Mouse (Mus musculus) skeletal muscle tissue, adult 2 months (tissue): ENCODE results near the gene Rhobtb3.
A peak's percentile ranks its signal among the peaks of the same experiment; 100 is the strongest.
"Not testable (repeated sequence)": the region's sequence is repeated elsewhere in the genome, so short reads cannot be mapped to it uniquely, and the experiment has no call there.

Experiments used
- DNase-seq: peaks from one replicate; pipeline ENCODE4 v3.0.0-alpha.2; 2012; ENCODE audit warnings: low read depth, low spot score

Rhobtb3 gene

GRCm38 (mm10) chr13:75929071-75929470 lies 14.7 kb downstream of the Rhobtb3 start:
- not testable (repeated sequence) for DNase-seq

- no peak for DNase-seq
Observed at GRCm38 (mm10) chr13:75927951-75928350, 15.8 kb downstream of the Rhobtb3 start.

DNA sequence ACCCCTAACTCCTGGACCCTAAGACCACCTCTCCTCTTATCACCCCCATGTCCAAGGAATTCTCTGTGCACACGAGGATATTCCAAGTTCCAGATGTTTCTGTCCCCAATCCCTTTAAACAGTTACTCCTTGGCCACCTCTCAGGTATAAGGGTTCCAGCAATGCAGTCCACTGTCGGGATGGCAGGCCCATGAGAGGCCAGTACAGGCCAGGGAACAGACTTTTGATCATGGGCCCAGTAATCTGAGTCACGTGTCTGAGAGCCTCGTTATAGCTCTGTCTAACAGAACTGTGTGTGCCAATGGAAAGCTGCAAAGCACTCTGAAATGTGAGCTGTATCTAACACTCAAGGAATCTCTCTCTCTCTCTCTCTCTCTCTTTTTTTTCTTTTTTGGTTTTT lies 29.6 kb downstream of the Rhobtb3 start:
- peak; percentile 48 for DNase-seq

GRCm38 (mm10) chr13:75908187-75908586 lies 35.5 kb downstream of the Rhobtb3 start:
- DNase-seq: no peak

- DNase-seq: no peak
Observed at GRCm38 (mm10) chr13:75907133-75907532, 36.6 kb downstream of the Rhobtb3 start.

GRCm38 (mm10) chr13:75904660-75905059 lies 39.1 kb downstream of the Rhobtb3 start:
- DNase-seq: no peak

GRCm38 (mm10) chr13:75900928-75901327 lies 42.8 kb downstream of the Rhobtb3 start:
- DNase-seq: not testable (repeated sequence)

- DNase-seq: no peak
Observed at GRCm38 (mm10) chr13:75892876-75893275, 50.8 kb downstream of the Rhobtb3 start.

- DNase-seq: no peak
Observed at GRCm38 (mm10) chr13:75892291-75892690, 51.4 kb downstream of the Rhobtb3 start.

DNA sequence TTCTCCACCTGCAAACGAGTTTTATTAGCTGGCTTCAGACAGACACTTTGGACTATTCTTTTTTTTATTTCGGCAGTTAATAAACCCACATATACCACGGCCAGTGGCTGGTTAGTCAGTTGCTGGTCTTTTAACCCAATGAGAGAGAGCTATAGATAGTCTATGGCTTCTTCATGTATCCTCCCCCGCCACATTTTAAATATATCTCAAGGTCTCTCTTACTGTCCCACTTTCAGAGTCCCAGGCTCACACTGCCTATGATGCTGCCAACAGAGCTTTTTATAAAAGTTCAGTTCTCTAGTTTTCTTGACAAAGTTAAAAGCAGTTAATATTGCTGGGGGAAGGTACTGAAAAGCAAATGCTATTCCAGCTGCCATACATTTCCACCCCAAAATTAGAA lies 51.9 kb downstream of the Rhobtb3 start:
- DNase-seq: no peak

DNA sequence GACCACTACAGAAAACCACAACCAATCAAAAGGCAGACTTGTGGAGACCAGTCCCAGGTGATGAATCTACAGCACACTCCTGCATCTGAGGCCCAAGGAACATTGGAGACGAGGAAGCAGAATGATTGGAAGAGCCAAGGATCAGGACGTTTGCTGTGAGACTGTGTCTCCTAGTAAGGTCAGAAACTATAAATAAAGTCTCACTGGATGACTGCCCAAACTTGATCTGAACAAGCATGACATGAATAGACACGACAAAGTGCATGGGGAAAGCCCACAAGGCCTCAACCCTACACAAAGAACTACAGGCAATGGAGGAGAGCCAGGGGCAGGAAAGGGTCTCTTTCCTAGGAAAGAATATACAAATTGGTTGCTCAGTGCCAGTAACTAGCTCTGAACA lies 59.9 kb downstream of the Rhobtb3 start:
- peak; percentile 79 for DNase-seq

GRCm38 (mm10) chr13:75880501-75880900 lies 63.2 kb downstream of the Rhobtb3 start:
- DNase-seq: no peak

GRCm38 (mm10) chr13:75879756-75880155 lies 64.0 kb downstream of the Rhobtb3 start:
- DNase-seq: no peak

DNA sequence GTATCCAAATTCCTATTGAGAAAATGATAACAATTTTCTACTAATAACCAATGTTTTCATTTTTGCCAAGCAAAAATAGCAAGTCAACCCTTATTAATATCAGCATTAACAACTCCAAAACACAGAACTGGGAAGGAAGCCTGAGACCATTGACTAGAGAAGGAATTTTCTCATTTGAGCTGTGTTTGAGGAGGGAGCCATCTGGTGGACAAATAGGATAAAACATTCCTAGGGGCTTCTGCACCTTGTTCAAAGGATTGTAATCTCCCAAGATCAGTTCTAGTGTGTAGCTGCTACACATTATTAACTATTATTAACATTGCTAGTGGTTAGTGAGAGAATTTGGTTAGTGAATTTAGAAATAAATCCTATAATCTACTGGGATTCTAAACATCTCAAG lies 65.8 kb downstream of the Rhobtb3 start:
- peak; percentile 31 for DNase-seq

DNA sequence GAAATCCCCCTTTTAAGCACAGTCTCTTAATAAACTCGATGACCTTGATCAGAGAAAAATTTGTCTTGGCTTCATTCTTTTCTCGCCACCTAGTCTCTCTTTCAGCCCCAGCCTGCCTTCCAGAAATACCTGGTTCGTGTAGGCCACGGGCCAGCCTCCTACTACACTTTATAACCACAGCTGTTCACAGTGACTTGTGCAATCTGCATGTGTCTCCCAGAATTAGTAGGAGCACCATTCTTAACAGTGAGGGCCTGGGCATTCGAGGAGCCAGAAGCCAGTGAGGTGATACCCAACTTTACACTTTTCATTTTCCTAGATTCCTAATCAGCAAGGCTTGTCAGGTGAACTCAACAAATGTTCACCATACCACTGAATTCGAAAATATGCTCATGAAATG lies 67.1 kb downstream of the Rhobtb3 start:
- DNase-seq: no peak

- not testable (repeated sequence) for DNase-seq
Observed at GRCm38 (mm10) chr13:75876188-75876587, 67.5 kb downstream of the Rhobtb3 start.

- DNase-seq: no peak
Observed at GRCm38 (mm10) chr13:75874608-75875376, 68.9 kb downstream of the Rhobtb3 start.

DNA sequence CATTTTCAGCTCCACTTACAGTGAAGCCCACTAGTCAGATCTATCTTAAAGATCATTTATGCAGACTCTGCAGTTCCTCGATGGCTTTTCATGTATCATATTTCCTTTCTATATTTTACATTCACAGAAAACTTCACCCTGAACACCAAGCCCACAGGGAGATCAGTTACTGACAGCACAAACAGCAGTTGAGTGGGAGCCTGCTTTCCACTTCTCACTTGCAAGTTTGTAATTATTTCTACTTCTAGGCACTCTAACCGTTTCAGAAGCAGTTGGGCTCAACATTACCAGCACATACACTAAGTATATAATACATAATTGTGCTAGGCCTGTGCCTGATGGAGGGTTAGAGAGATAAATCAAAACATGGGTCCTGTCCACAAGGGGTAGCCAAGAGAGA lies 75.8 kb downstream of the Rhobtb3 start:
- DNase-seq: no peak

DNA sequence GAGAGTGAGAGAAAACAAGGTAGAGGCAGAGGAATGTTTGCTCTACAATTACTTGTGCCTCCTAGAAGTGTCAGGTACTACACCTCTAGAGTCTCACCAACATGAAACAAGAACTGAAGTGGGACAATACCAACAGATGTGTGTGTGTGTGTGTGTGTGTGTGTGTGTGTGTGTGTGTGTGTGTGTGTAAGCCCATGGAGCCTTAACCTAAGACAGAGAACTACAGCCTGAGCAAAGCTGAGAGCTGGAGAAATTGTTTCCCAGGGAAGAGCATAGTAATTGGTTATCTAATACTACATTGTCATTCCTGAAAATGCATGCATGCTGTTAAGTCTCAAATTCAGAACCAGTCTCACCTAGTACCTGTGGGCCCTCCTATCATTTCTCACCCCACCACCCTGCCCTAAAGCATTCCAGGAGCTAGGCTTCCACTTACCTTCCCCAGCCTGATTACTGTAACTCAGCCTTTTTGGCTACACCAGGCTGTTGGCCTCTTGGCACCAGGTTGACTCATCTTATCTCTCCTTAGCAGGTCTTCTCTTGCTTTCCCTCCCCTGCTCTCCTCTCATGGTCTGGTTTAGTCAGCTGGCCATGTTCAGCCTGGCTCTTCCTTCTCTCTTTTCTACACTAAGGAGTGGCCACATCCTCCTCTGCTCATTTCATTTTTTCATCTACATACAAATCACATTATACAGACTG lies 78.1 kb downstream of the Rhobtb3 start:
- no peak for DNase-seq

- DNase-seq: no peak
Observed at GRCm38 (mm10) chr13:75859264-75859844, 84.4 kb downstream of the Rhobtb3 start.

DNA sequence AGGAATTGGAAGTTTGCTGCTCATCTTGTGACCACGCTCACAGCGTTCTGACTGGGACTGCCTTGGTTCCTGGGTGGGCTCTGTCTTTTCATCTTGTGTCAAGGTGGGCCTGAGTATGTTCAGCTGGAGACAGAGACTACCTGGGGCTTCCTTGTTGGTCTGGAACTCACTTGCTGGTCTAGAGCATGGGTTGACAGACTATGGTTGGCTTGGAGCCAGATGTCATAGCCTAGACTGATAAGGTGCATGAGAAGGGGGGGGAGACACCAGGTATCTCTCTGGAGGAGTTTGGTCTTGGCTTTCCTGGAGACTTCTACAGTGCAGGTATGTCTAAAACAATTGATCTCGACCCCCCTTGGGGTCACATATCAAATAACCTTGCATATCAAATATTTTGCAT lies 90.6 kb downstream of the Rhobtb3 start:
- no peak for DNase-seq

GRCm38 (mm10) chr13:75852027-75852426 lies 91.7 kb downstream of the Rhobtb3 start:
- no peak for DNase-seq

DNA sequence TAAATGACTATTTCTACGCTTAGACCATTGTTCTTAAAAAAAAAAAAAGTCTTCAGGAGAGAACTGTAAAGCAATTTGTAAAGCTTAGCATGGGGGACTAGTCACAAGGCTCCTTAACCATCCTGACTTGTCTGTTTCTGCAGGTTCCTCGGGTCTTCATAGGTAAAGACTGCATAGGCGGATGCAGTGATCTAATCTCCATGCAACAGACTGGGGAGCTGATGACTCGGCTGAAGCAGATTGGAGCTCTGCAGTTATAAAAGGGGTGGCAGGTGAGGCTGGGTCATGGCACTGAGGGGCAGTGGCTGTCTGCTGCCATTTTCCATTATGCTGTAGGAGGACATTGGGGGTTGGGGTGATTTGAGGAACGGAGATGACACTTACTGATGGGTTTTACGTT lies 96.7 kb downstream of the Rhobtb3 start:
- DNase-seq: no peak
